Mouse (Mus musculus): ENCODE data around the gene Zfp791. TPM values are rescaled to one million over a fixed set of nuclear protein-coding genes. Genes with fewer than 3 reads are reported as not detected.

Gene Zfp791
- polyA plus RNA-seq, 1 experiment from 2014 or later = 2.6 TPM

DNA sequence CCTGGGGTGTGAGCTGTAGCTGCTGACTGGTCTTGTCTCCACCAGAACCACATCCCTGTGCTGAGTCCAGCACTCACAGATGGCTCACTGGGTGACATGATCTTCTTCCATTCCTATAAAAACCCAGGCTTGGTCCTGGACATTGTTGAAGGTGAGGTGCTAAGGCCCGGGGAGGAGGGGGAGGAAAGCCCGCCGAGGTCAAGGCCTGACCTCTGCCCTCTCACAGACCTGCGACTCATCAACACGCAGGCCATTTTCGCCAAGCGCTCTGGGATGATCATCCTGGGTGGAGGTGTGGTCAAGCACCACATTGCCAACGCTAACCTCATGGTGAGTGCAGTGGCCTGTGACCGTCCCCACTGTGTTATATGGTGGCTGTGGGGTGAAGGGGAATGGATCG, 48.7 kb downstream of the Zfp791 start:
- no peak overlapping the region for H3K4me3 ChIP-seq (ENCODE audit: inconsistent target)
- H3K36me3 ChIP-seq (ENCODE audit: inconsistent target) = peaks cover 32% of the 10 kb centered on the region
- WGBS (ENCODE audit: missing documents) = 95% methylated on average over 7 of the region's 10 CpGs
- peaks cover 25% of the 10 kb centered on the region for H3K79me2 ChIP-seq (ENCODE audit: inconsistent target)
- H3K27ac ChIP-seq = no peak overlapping the region

DNA sequence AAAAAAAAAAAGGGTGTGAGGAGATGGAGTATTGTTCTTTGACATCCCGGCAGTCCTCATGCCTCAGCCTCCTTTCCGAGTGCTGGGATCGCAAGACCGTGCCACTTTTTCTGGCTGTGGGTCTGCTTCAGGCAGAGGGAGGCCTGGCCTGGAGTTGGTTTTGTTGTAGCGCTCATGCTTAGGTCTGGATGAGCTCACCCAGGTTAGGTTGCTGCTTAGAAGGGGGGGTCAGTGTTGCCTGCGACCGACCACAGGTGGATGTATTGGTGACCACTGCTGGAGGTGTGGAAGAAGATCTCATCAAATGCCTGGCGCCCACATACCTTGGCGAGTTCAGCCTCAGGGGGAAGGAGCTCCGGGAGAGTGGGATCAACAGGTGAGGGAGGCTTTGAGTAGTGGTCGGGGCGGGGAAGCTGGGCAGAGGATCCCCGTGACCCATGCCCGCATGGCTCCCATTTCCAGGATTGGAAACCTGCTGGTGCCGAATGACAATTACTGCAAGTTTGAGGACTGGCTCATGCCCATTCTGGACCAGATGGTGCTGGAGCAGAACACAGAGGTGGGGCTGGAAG, 49.8 kb downstream of the Zfp791 start:
- WGBS (ENCODE audit: missing documents) = 96% methylated on average over 14 of the region's 15 CpGs
- peaks cover 32% of the 10 kb centered on the region for H3K36me3 ChIP-seq (ENCODE audit: inconsistent target)
- H3K79me2 ChIP-seq (ENCODE audit: inconsistent target) = peaks cover 25% of the 10 kb centered on the region
- no peak overlapping the region for H3K4me3 ChIP-seq (ENCODE audit: inconsistent target)
- H3K27ac ChIP-seq = no peak overlapping the region

GRCm38 (mm10) chr8:85072364-85072929, 50.4 kb downstream of the Zfp791 start:
- H3K36me3 ChIP-seq (ENCODE audit: inconsistent target) = peaks cover 32% of the 10 kb centered on the region
- peak overlapping the region; percentile 73 for H3K4me3 ChIP-seq (ENCODE audit: inconsistent target)
- WGBS (ENCODE audit: missing documents) = 47% methylated on average over 9 of the region's 9 CpGs
- H3K27ac ChIP-seq = peak overlapping the region; percentile 64
- H3K79me2 ChIP-seq (ENCODE audit: inconsistent target) = peaks cover 25% of the 10 kb centered on the region

DNA sequence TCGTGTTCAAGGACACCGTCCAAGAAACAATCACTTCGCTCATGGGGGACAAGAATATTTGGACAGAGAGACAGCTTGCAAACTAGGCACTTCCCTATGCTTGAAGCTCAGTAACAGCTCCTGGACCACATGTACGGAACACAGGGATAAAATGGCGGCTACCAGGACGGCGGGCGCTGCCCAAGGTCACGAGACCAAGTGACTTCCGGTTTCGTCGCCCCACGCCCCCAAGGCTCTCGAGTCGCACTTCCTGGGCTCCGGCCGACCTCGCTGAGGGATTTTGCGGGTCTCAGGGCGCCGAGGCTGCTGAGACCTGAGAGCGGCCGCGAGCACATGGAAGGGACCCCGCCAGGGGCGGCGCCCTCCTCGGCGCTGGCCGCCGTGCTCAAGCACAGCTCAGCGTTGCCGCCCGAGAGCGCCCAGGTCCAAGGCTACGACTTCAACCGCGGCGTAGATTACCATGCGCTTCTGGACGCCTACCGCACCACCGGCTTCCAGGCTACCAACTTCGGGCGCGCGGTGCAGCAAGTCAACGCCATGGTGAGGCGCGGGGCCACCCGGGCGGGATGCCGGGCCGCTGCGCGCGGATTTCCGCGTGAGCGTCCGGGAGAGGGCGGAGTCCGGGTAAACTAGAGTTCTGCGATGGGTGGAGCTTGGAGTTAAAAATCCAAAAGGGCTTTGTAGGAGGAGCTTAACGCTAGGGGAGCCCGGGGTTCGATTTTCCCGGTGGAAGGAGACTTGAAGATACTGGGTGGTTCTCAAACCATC, 51.2 kb downstream of the Zfp791 start, which contains the start of gene Dhps:
Dhps (plus strand) TSS at position 244 of the 768 bp plus-strand sequence.
- Histone ChIP-seq H3K27ac (peak within 1 kb of the TSS; percentile 64), H3K79me2 (ENCODE audit: inconsistent target) (peaks cover 25% of the 10 kb centered on the region), H3K4me3 (ENCODE audit: inconsistent target) (peak within 1 kb of the TSS; percentile 73), H3K36me3 (ENCODE audit: inconsistent target) (peaks cover 31% of the 10 kb centered on the region)
- WGBS (ENCODE audit: missing documents) = 0% methylated on average over 67 of the region's 68 CpGs

GRCm38 (mm10) chr8:85071041-85071440, 51.9 kb downstream of the Zfp791 start:
- Histone ChIP-seq H3K36me3 (ENCODE audit: inconsistent target) (peaks cover 24% of the 10 kb centered on the region), H3K27ac (peak overlapping the region; percentile 64), H3K4me3 (ENCODE audit: inconsistent target) (peak overlapping the region; percentile 73), H3K79me2 (ENCODE audit: inconsistent target) (peaks cover 25% of the 10 kb centered on the region)
- 46% methylated on average over 5 of the region's 5 CpGs for WGBS (ENCODE audit: missing documents)

DNA sequence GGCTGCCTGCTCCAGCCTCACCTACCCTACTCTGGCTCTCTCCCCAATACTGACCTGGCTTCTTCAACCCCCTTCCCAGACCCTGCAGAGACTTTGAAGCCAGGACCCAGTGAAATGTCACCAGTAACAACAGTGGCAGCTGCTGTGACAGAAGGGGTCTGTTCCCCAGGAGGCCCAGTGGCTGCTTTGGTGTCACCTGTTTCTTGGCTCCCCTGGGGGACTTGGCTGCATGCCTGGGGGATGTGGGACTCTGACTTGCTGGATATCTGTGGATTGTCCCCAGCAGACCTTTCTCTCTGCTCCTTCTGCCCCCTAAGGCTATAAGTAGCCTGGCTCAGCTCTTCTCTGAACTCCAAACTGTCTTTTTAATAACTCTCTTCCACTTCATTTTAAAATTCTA, 54.9 kb downstream of the Zfp791 start, which contains the start of gene Gm5741:
Gm5741 (minus strand) TSS at position 1 of the 400 bp plus-strand sequence.
- Histone ChIP-seq H3K79me2 (ENCODE audit: inconsistent target) (peaks cover 10% of the 10 kb centered on the region), H3K36me3 (ENCODE audit: inconsistent target) (no peaks in the 10 kb centered on the region; the same call in 1 of the 2 replicates), H3K4me3 (ENCODE audit: inconsistent target) (no peak within 1 kb of the TSS), H3K27ac (no peak within 1 kb of the TSS)

- peaks cover 2% of the 10 kb centered on the region for H3K79me2 ChIP-seq (ENCODE audit: inconsistent target)
- no peak overlapping the region for H3K4me3 ChIP-seq (ENCODE audit: inconsistent target)
- no peaks in the 10 kb centered on the region; the same call in 1 of the 2 replicates for H3K36me3 ChIP-seq (ENCODE audit: inconsistent target)
- 89% methylated on average over 2 of the region's 2 CpGs for WGBS (ENCODE audit: missing documents)
- no peak overlapping the region for H3K27ac ChIP-seq
Observed at GRCm38 (mm10) chr8:85067155-85067554, 55.7 kb downstream of the Zfp791 start.

- Histone ChIP-seq H3K4me3 (ENCODE audit: inconsistent target) (no peak overlapping the region), H3K27ac (no peak overlapping the region), H3K79me2 (ENCODE audit: inconsistent target) (no peaks in the 10 kb centered on the region), H3K36me3 (ENCODE audit: inconsistent target) (no peaks in the 10 kb centered on the region; the same call in 1 of the 2 replicates)
- WGBS (ENCODE audit: missing documents) = 78% methylated on average over 2 of the region's 2 CpGs
Observed at GRCm38 (mm10) chr8:85065213-85065612, 57.7 kb downstream of the Zfp791 start.

DNA sequence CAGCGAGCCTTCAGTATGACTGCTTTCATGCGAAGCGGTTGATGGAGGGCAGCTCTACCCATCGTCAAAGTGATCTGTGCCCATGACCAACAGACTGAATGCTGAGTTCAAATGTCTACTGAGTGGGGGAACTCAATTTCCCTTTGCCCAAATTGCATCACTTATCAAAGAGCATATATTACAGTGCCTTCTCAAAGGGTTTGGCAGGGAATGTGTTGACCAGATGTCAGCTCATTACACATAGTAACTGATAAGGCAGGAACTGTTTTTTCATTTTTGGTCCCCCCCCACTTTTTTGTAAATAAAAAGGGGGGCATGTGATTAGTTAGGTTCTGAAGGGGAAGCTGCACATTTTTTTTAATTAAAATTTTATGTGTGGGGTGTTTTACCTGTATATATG, 60.3 kb downstream of the Zfp791 start:
- WGBS (ENCODE audit: missing documents) = 100% methylated on average over 1 of the region's 4 CpGs
- H3K36me3 ChIP-seq (ENCODE audit: inconsistent target) = no peaks in the 10 kb centered on the region; the same call in 1 of the 2 replicates

DNA sequence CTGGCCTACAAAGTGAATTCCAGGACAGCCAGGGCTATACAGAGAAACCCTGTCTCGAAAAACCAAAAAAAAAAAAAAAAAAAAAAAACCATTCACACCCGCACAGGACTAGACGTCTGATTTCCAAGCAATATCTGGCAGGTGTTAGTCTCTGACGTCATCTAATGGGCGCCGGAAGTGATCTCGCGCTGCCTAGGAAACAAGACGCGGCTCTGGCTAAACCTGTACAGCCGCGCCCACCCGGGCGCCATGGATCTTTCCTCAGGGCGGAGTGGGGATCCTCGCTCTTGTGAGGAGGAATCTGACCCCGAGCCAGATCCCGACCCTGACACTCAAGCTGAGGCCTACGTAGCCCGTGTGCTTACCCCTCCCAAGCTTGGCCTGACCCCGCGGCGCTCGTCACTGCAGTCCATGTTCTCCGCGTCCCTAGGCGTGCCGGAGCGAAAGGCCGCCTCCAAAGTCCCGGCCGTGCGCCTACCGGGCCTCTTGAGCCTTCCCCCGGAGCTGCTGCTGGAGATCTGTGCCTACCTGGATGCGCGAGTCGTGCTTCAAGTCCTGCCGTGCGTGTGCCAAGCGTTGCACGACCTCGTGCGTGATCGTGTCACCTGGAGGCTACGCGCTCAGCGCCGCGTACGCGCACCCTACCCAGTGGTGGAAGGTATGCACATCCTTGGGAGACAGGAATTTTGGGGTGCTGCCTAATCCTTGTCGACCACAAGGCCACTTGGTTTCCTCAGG, 62.8 kb downstream of the Zfp791 start, which contains the start of gene Fbxw9:
Fbxw9 (plus strand) TSS at position 177 of the 738 bp plus-strand sequence.
- Histone ChIP-seq H3K36me3 (ENCODE audit: inconsistent target) (peaks cover 8% of the 10 kb centered on the region; the same call in 1 of the 2 replicates), H3K27ac (no peak within 1 kb of the TSS), H3K4me3 (ENCODE audit: inconsistent target) (peak within 1 kb of the TSS; percentile 62), H3K79me2 (ENCODE audit: inconsistent target) (no peaks in the 10 kb centered on the region)
- under 1% methylated on average over 50 of the region's 53 CpGs for WGBS (ENCODE audit: missing documents)

More for the DNA sequence above, 60.3 kb downstream of the Zfp791 start:
- Histone ChIP-seq H3K4me3 (ENCODE audit: inconsistent target) (no peak overlapping the region), H3K27ac (no peak overlapping the region), H3K79me2 (ENCODE audit: inconsistent target) (no peaks in the 10 kb centered on the region)

Other genes starting within 250 kb of the Zfp791 start
- gene Gcdh, start 229.2 kb downstream of the Zfp791 start, polyA plus RNA-seq (2018) = 11.1 to 13.7 TPM (median 12.0 TPM) in 3 replicates
- gene Klf1, start 221.2 kb downstream of the Zfp791 start, polyA plus RNA-seq (2018) = 0.09 TPM in 1 of 3 replicates, not detected in the others
- gene Dnase2a, start 214.5 kb downstream of the Zfp791 start, polyA plus RNA-seq (2018) = 160 to 211 TPM (median 178 TPM) in 3 replicates
- gene Mast1, start 185.7 kb downstream of the Zfp791 start, polyA plus RNA-seq (2018) = 0.04 to 0.06 TPM in 2 of 3 replicates, not detected in the other
- gene Rtbdn, start 176.1 kb downstream of the Zfp791 start, polyA plus RNA-seq (2018) = not detected in 3 replicates
- gene Gm49661, start 153.7 kb downstream of the Zfp791 start, polyA plus RNA-seq (2018) = not detected in 3 replicates
- gene Prdx2, start 153.5 kb downstream of the Zfp791 start, polyA plus RNA-seq (2018) = 77.7 to 148 TPM (median 146 TPM) in 3 replicates
- 15.9 to 39.3 TPM (median 26.2 TPM) in 3 replicates for gene Rnaseh2a, start 153.3 kb downstream of the Zfp791 start, polyA plus RNA-seq (2018)
- gene Junb, start 144.4 kb downstream of the Zfp791 start, polyA plus RNA-seq (2018) = 26.1 to 86.4 TPM (median 61.3 TPM) in 3 replicates
- gene Hook2, start 132.5 kb downstream of the Zfp791 start, polyA plus RNA-seq (2018) = 4.9 to 10.9 TPM (median 6.1 TPM) in 3 replicates
- not detected in 3 replicates for gene Best2, start 108.6 kb downstream of the Zfp791 start, polyA plus RNA-seq (2018)
- gene Asna1, start 97.8 kb downstream of the Zfp791 start, polyA plus RNA-seq (2018) = 120 to 138 TPM (median 122 TPM) in 3 replicates
- gene Trir, start 96.3 kb downstream of the Zfp791 start, polyA plus RNA-seq (2018) = 143 to 170 TPM (median 168 TPM) in 3 replicates
- gene Tnpo2, start 86.2 kb downstream of the Zfp791 start, polyA plus RNA-seq (2018) = 14.1 to 30.6 TPM (median 26.6 TPM) in 3 replicates
- gene Fbxw9, start 63.0 kb downstream of the Zfp791 start, polyA plus RNA-seq (2018) = 4.8 to 12.5 TPM (median 8.4 TPM) in 3 replicates
- not detected in 3 replicates for gene Gm5741, start 55.1 kb downstream of the Zfp791 start, polyA plus RNA-seq (2018)
- 28.6 to 47.4 TPM (median 37.1 TPM) in 3 replicates for gene Dhps, start 51.3 kb downstream of the Zfp791 start, polyA plus RNA-seq (2018)
- gene Wdr83os, start 42.4 kb downstream of the Zfp791 start, polyA plus RNA-seq (2018) = 66.3 to 79.6 TPM (median 68.7 TPM) in 3 replicates
- 13.5 to 19.5 TPM (median 15.7 TPM) in 3 replicates for gene Wdr83, start 41.8 kb downstream of the Zfp791 start, polyA plus RNA-seq (2018)
- gene Man2b1, start 39.8 kb downstream of the Zfp791 start, polyA plus RNA-seq (2018) = 375 to 585 TPM (median 491 TPM) in 3 replicates
- not detected in 3 replicates for gene Cks1brt, start 28.8 kb upstream of the Zfp791 start, polyA plus RNA-seq (2018)
- gene Olfr371, start 102.9 kb upstream of the Zfp791 start, polyA plus RNA-seq (2018) = not detected in 3 replicates
- gene Orc6, start 176.5 kb upstream of the Zfp791 start, polyA plus RNA-seq (2018) = 10.2 to 36.3 TPM (median 12.3 TPM) in 3 replicates
- gene Vps35, start 176.7 kb upstream of the Zfp791 start, polyA plus RNA-seq (2018) = 167 to 195 TPM (median 180 TPM) in 3 replicates

All from macrophage (primary cell).